Mouse (Mus musculus) CH12.LX (cell line): ENCODE measurements at regions not wholly inside any gene's neighbourhood (a gene's known extent, or its start where the extent isn't known, plus 50 kb on each side); places are given as distances from the start of the nearest gene placed in this dataset.

ENCODE experiments used
- CTCF ChIP-seq, 2 experiments: IDR thresholded peaks in 1 of 2; conservative IDR thresholded peaks in 1 of 2; 2 replicates each; pipeline ENCODE4 v1.5.1; 2011 to 2012; ENCODE audit warnings: low read depth in 2 of 2, low read length in 2 of 2, improper control_type of control experiment in 1 of 2, inconsistent platforms in 1 of 2, mild to moderate bottlenecking in 1 of 2, moderate library complexity in 1 of 2
- ELF1 ChIP-seq: IDR thresholded peaks from 2 replicates; pipeline ENCODE4 v1.6.1; 2014; ENCODE audit warnings: low read depth, mild to moderate bottlenecking, inconsistent platforms, low read length, improper control_type of control experiment
- JUND ChIP-seq: conservative IDR thresholded peaks from 2 replicates; pipeline ENCODE4 v1.6.1; 2011; ENCODE audit warnings: low read depth, low read length, improper control_type of control experiment
- POLR2A ChIP-seq: IDR thresholded peaks from 2 replicates; pipeline ENCODE4 v1.6.1; 2011; ENCODE audit warnings: low read depth, mild to moderate bottlenecking, improper control_type of control experiment, low read length
- POLR2AphosphoS2 ChIP-seq: IDR thresholded peaks from 2 replicates; pipeline ENCODE4 v1.6.1; 2011; ENCODE audit warnings: low read depth, low read length, improper control_type of control experiment
- RCOR1 ChIP-seq: conservative IDR thresholded peaks from 2 replicates; pipeline ENCODE4 v1.6.1; 2012; ENCODE audit warnings: low read depth, mild to moderate bottlenecking, inconsistent platforms, low read length, improper control_type of control experiment
- SIN3A ChIP-seq: IDR thresholded peaks from 2 replicates; pipeline ENCODE4 v1.6.1; 2012; ENCODE audit warnings: low read length, improper control_type of control experiment, inconsistent platforms
- TCF12 ChIP-seq: IDR thresholded peaks from 2 replicates; pipeline ENCODE4 v1.6.1; 2014; ENCODE audit warnings: low read depth, mild to moderate bottlenecking, inconsistent platforms, low read length, improper control_type of control experiment
- USF1 ChIP-seq: IDR thresholded peaks from 2 replicates; pipeline ENCODE4 v1.6.1; 2014; ENCODE audit warnings: low read depth, mild to moderate bottlenecking, inconsistent platforms, low read length, improper control_type of control experiment

DNA sequence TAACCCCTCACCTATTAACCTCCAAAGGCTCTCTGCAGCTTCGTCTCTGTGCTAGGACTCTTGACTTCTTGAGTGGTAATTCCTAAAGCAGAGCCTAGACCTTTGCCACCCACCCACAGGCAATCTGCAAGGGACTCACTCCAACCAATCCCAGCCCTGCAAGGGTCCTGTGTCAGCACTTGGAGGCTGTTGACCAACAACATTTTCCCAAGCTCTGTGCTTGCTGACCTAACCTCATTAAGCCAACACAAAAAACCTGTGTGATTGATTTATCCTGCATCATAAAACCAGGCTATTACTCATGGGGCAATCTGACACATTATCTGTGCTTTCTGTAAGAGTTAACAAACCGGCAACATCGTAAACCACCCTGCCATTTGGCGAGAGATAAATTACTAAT, 61.4 kb upstream of the Sox9 start:
- TF ChIP-seq CTCF (conservative IDR thresholded peaks at IDR 0.05 in 1 of 2, IDR thresholded peaks at IDR 0.05 in 1 of 2; ENCODE audit: low read depth in 2 of 2, low read length in 2 of 2): no peak
- TF ChIP-seq SIN3A: no peak
- TF ChIP-seq TCF12: no peak
- no peak for TF ChIP-seq RCOR1
- TF ChIP-seq JUND: no peak
- TF ChIP-seq POLR2AphosphoS2: no peak
- TF ChIP-seq POLR2A: no peak
- TF ChIP-seq USF1: no peak
- no peak for TF ChIP-seq ELF1
